Mouse (Mus musculus) liver, embryonic 14.5 days (tissue): ENCODE measurements around the gene Satb2.

ENCODE experiments used
- CTCF ChIP-seq: IDR thresholded peaks from 2 replicates; pipeline ENCODE4 v1.5.1; 2016; ENCODE audit warnings: antibody characterized with exemption, low read depth, control low read depth
- EP300 ChIP-seq: IDR thresholded peaks from 2 replicates; pipeline ENCODE4 v1.6.1; 2016; ENCODE audit warnings: antibody characterized with exemption, low read depth

- TF ChIP-seq CTCF = no peak
- no peak for TF ChIP-seq EP300
Observed at GRCm38 (mm10) chr1:56764205-56764604, 214.2 kb downstream of the Satb2 start.
